Mouse (Mus musculus) fat pad, adult 2 months (tissue): Measurements from ENCODE around the gene Knop1.

ENCODE experiments used
- DNase-seq: peaks from one replicate; pipeline ENCODE4 v3.0.0-alpha.2; 2011; ENCODE audit warnings: low read depth, low spot score; ENCODE audit errors: extremely low read depth

Gene Knop1

GRCm38 (mm10) chr7:118855877-118856304 is at the start of gene Knop1:
Knop1 (minus strand) TSS chr7:118856254.
- no peak for DNase-seq

GRCm38 (mm10) chr7:118904530-118904929 is 48.5 kb upstream of the Knop1 start:
- no peak for DNase-seq

GRCm38 (mm10) chr7:118903879-118904278 is 47.8 kb upstream of the Knop1 start:
- no peak for DNase-seq

GRCm38 (mm10) chr7:118902944-118903343 is 46.9 kb upstream of the Knop1 start:
- peak; percentile 62 for DNase-seq

- DNase-seq, result no peak
Measured at GRCm38 (mm10) chr7:118900090-118900489, 44.0 kb upstream of the Knop1 start.

GRCm38 (mm10) chr7:118898063-118898462 is 42.0 kb upstream of the Knop1 start:
- no peak for DNase-seq

- no peak for DNase-seq
Measured at GRCm38 (mm10) chr7:118895469-118896450, 39.7 kb upstream of the Knop1 start.

GRCm38 (mm10) chr7:118889046-118889680 is 33.1 kb upstream of the Knop1 start:
- DNase-seq, result no peak

- DNase-seq, result no peak
Measured at GRCm38 (mm10) chr7:118887303-118888055, 31.4 kb upstream of the Knop1 start.

- DNase-seq, result no peak
Measured at GRCm38 (mm10) chr7:118884969-118885368, 28.9 kb upstream of the Knop1 start.

- no peak for DNase-seq
Measured at GRCm38 (mm10) chr7:118883957-118884356, 27.9 kb upstream of the Knop1 start.

GRCm38 (mm10) chr7:118879466-118880029 is 23.5 kb upstream of the Knop1 start:
- DNase-seq, result no peak

GRCm38 (mm10) chr7:118865362-118865761 is 9.3 kb upstream of the Knop1 start:
- no peak for DNase-seq

GRCm38 (mm10) chr7:118858640-118859039 is 2.6 kb upstream of the Knop1 start:
- no peak for DNase-seq

- no peak for DNase-seq
Measured at GRCm38 (mm10) chr7:118855171-118855876, 730 bp downstream of the Knop1 start, which contains the start of gene Iqck. Iqck (plus strand) TSS chr7:118855752.

- no peak for DNase-seq
Measured at GRCm38 (mm10) chr7:118854606-118855005, 1.4 kb downstream of the Knop1 start.

GRCm38 (mm10) chr7:118852611-118853010 is 3.4 kb downstream of the Knop1 start:
- DNase-seq, result no peak

GRCm38 (mm10) chr7:118851571-118851970 is 4.5 kb downstream of the Knop1 start:
- DNase-seq, result no peak

- no peak for DNase-seq
Measured at GRCm38 (mm10) chr7:118850676-118851290, 5.3 kb downstream of the Knop1 start.
